Mouse (Mus musculus) G1E (cell line): ENCODE results near the gene Grik1.

Source experiments
- CTCF ChIP-seq: IDR thresholded peaks from 2 replicates; pipeline ENCODE4 v1.5.1; 2012; ENCODE audit warnings: low read depth, low read length, inconsistent platforms, mixed read lengths
- GATA1 ChIP-seq: IDR thresholded peaks from 2 replicates; pipeline ENCODE4 v1.6.1; 2012; ENCODE audit warnings: borderline replicate concordance, low read length, inconsistent platforms, mixed read lengths

DNA sequence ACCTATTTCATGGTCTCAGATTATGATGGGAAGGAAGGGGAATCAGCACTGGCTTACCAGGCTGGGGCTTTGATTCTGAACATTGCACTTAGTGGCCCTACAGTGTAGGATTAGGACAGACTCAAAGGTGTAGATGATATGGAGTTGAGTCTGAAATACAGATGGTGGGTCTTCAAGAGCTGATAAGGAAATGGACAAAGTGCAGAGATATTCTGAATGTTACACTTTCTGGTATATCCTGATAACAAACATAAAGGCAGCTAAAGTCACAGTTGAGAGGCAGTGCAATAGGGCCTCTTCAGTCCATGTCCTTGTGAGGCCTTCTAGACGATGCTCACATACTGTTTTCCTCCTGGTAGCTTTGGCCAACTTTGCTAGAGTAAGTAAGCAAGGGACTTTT is 345.7 kb downstream of the Grik1 start:
- no peak for TF ChIP-seq CTCF
- no peak for TF ChIP-seq GATA1
